Mouse (Mus musculus) left cerebral cortex, postnatal 14 days (tissue): ENCODE results near the gene Smyd4. TPM values are rescaled to one million over a fixed set of nuclear protein-coding genes. Genes with fewer than 3 reads are reported as not detected.
A peak's percentile ranks its signal among the peaks of the same experiment; 100 is the strongest.

Source experiments
- DNase-seq, 2 experiments: peaks; one replicate each; pipeline ENCODE4 v3.0.0; 2021 to 2022; ENCODE audit warnings: low spot score in 2 of 2, mixed read lengths in 1 of 2
- intact Hi-C: fragments of 180-260 bp; cut with DNase I; formaldehyde crosslinking; loops from one replicate; pipeline ENCODE4 v1.15.1; 2025
- long read RNA-seq, 2 experiments: library from polyadenylated mRNA; stranded (forward); transcript quantifications; one replicate each; pipeline ENCODE4 v2.0.0; 2021
- total RNA-seq, 2 experiments: library from RNA; stranded (reverse); gene quantifications; 2 replicates each; pipeline ENCODE4 v1.2.3; 2021

The Smyd4 gene
- total RNA-seq, result 10 to 100 TPM; 10.6 to 11.6 TPM
- long read RNA-seq, experiment 1, partial matches to known transcripts, result 2 of 13 reads
- long read RNA-seq, experiment 1, other reads (novel, unspliced or antisense), result 6 of 13 reads
- long read RNA-seq, experiment 2, partial matches to known transcripts, result 2 of 12 reads
- long read RNA-seq, experiment 2, other reads (novel, unspliced or antisense), result 7 of 12 reads

DNA sequence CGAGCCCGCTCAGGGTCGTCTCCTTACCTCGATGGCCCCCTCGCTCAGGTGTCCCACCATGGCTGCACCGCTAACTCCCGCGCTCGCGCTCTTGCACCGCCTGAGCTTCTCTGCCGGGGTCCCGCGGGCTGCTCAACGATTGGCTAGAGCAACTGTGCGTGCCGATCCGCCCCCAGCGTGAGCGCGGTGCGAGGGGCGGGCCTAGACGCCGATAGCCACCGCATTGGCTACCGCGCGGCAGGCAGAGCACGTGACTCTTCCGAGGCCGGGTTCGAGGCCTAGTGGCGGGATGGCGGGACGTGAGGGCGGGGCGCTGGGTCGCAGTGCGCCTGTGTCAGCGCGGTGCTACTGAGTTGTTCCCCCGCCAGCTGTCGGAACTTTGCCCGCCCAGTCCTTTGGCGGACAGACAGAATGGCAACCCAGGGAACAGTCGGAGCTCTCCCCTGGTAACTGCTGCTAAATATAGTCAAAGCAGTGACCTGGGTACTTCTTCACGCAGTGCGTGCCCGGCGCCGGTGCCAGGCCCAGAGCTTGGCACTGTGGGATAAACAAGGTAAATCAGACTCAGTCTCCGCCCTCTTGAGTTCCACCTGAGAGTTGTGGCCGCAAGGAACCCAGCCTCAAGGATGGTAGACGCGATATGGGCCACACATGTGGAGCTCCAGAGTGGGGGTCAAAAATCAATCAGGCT, at the start of gene Smyd4, which contains the start of gene Rpa1:
Smyd4 (plus strand) TSS at position 235 of the 691 bp plus-strand sequence.
Rpa1 (minus strand) TSS at position 126 of the 691 bp plus-strand sequence.
- peak; percentile 95 for DNase-seq
- intact Hi-C loops, result no loop called here

DNA sequence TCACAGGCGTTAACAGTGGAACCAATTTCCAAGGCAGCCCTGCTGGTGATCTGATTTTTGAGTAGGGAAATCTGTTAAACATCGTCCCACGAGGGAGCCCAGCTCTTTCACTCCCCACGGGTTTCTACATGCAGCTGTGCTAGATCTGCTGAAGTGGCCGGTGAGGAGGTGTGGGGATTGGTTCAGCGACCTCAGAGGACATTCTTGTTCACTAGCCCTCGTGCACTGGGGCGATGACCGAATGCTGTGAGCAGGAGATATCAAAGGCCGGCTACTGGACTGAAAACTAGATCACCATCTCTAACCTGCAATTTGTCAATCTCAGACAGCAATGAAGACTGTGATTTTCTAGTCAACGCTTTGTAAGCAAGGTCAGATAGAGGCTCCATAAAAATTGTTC, 49.7 kb upstream of the Smyd4 start:
- no peak for DNase-seq
- intact Hi-C loops, result loop anchor here (10.0 kb wide), 2 partner anchors 96 to 354 kb away; no protein-coding TSS in a partner anchor

DNA sequence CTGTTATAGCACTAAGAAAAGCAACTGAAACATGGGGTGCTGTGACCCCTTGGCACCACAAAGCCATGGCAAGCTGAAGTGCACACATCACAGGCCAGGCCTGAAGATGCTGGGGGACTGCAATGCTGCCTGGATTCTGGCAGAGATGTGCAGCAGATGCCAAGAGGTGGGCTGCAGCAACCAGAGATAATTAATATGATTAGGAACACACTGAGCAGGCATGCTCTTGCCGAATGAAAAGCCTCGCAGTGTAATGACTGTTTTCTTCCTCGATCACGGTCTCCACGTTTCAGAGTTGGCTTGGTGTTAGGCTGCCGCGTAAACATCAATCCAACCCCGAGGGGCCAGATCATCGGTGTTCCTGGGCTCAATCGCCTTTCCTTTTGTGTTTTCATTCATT, 48.4 kb upstream of the Smyd4 start:
- no peak for DNase-seq
- intact Hi-C loops, result loop anchor here (10.0 kb wide), 2 partner anchors 95 to 355 kb away; no protein-coding TSS in a partner anchor

DNA sequence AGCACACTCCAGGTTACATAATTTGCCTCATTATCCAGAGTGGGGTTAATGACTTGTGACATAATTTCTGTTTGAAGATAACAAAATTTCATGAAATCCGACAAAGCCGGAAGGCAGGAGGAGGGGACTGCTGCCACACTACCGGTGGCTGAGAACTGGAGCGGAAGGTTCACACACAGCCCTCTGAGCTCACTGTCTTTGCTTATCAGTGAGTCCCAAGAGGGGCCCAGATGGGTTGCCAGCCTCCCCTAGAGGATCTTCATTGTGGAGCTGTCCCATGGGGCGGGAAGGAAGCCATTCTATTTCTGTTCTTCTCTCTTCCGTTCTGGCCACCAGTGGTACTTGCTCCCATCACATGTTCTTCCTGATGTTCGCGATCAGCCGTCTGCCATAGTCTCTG, 47.3 kb upstream of the Smyd4 start:
- no peak for DNase-seq
- intact Hi-C loops, result no loop called here

DNA sequence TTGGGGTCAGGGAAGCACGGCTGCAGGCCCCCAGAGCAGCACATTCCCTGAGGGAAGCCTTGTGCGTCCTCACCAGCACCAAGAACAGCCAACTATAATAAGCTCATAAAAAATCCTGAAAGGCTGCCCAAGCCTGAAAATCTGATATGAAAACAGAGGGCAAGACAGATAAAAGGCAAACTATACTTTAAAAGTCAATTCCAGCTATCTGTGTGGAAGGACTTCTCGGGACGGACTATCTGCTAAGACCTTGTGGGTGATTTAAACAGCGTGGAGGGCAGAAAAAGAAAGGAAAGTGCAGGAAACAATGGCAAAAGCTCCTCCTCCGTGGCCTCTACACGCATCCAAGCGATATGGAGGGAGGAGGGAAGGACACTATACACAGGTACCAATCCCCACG, 43.4 kb upstream of the Smyd4 start:
- DNase-seq, result no peak
- intact Hi-C loops, result no loop called here

DNA sequence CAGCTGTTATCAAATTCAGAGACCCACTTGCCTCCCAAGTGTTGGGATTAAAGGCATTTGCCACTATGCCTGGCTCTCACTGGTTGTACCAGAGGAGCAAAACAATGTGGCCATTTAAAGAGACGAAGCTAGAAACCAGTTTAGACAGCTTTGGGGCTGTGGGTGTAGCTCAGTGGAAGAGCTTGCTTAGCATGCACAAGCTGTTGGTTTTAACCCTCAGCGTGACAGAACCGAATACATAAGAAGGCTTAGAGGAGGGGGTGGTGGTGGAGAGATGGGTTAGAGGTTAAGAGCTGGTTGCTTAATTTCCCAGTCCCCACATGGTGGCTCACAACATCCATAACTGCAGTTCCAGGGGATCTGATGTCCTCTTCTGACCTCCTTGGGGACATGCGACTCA, 39.6 kb upstream of the Smyd4 start:
- intact Hi-C loops, result no loop called here

DNA sequence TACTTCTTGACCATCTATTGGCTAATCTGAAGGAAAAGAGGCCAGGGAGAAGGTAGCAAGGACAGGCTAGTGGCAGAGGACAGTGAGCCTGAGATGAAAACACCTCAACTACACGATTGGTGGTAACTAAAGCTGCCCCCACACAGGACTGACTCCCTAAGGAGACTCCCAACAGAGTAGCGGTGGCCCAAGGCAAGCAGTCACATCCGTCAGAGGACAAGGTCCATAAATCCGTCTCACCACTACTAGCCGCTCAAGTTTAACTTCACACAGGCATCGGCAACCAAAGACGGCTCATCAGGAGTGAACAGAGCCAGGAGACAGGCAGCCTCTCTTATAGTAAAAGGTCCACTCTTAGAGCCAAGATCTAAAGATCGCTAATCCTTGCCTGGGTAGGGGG, 37.4 kb upstream of the Smyd4 start:
- intact Hi-C loops, result no loop called here
- no peak for DNase-seq

More for the DNA sequence above, 39.6 kb upstream of the Smyd4 start:
- DNase-seq, result peak in 1 of 2 experiments; percentile 67

DNA sequence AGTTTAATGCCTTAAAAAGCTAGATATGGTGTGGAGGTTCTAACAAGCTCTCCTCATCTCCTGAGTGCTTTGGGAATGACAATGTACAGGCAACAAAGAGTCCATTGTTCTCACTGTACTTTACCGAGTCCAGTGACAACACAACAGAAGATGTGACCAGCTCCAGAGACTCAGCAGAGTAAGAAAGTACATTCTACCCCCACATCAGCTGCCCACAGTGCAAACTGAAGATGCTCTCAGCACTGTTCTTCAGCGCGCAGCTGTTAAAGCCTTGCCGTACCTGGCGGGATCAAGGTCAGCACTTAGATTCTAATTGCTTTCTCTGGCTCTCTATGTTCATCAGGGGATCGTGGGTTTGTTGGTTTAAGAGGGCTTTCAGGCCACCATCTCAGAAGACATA, 36.5 kb upstream of the Smyd4 start:
- DNase-seq, result no peak
- intact Hi-C loops, result no loop called here

DNA sequence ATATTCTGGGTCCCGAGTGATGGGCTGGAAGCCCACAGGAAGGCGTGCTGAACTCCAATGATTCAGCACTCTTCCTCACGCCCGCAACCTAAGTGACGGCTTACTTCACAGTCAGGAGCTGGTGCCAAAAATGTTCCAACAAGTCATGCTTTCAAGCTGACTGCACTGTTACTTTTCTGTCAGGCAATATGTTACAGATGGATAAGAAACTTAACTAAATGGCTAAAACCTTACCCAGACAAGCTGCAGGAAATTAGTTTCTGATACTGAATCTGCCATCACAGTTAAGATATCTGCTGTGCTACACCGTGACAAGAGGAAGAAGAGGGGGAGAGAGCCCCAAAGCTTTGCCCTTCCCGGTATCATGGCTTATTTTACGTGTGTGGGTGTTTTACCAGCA, 34.4 kb upstream of the Smyd4 start:
- DNase-seq, result no peak
- intact Hi-C loops, result no loop called here

DNA sequence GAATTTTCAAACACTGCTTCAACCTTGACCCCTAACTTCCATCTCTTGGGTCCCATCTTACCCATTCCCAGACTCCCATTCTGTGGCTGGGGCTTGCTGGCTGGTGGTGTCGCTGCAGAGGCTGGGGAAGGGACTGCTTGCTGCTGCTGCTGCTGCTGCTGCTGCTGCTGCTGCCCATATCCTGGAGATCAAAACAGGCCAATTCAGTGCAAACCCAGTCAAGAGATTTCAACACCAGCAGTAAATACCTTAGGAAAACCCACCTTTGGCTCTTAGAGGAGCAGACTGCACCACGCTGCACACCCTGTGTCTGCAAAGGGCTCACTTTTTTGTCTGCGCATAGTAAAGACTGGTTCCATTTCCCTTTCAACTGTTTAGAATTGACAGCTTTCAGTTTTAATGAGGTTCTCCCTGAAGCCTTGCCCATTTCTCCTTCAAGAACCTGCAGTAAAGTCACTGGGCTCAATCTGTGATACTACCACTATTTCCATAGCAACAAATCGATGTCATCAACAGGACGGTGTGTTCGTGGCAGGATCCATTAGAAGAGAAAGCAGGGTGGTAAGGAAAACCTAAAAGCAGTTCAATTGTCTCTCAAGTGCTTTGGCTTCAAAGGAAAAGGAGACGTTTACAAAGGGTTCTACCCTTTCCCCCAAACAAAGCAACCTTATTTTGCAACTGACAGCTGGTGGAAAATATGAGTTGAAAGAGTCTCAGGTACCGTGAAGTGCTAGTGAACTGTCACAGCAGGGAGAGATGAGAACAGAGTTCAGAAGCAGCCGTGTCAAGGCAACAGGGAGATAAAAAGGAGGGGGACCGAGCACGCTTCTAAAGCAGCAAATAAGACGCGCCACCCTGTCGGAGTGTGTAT, 29.6 kb upstream of the Smyd4 start:
- no peak for DNase-seq
- intact Hi-C loops, result no loop called here

DNA sequence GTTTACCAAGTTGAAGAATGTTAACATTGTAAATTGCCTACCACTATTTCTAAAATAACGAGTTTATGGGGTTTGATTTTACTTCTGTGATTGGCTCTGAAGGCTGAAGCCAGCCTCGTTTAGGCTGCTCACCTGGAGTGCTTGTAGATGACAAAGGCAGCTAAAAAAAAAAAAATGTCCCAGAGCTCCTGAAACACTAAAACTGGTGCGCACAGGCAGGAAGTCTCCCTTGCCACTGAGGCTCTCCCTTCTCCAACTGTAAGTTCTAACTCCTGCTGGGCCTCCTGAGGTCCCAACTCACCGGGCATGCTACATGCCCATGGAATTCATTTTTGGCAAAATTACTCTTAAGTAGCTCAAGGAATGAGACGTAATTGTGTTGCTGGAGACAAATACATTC, 29.0 kb upstream of the Smyd4 start:
- no peak for DNase-seq
- intact Hi-C loops, result no loop called here

DNA sequence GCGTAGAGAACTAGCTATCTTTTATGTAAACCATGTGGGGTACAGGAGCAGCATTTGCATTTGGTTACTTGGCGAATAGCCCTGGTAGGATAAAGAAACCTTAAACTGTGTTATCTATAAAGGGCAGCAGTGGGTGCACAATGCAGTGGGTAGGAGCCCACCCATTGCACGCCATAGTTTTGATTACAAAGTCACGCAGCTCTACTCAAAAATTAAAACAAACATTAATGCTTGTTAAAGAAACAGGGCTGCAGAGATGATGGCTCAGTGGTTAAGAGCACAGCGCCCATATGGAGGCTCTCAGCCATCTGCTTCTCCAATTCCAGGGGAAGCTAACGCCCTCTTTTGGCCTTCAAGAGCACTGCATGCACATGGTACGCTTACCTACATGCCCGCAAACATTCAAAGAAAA, 24.9 kb upstream of the Smyd4 start:
- no peak for DNase-seq
- intact Hi-C loops, result no loop called here

DNA sequence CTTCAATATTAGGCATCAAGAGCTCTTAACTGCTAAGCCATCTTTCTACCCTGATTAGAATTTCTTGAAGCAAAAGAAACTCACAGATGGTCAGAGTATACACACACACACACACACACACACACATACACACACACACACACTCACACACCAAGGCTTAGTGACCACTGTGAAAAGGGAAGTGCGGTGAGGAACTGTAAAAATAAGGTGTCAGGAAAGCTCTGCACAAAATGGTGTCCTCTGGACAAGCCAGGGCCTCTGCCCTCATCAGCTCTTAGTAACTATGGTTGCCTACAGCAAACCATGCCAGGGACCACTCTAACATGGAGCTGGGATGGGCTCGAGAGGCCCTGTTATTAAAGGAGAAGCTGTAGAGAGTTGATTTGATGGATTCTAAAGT, 23.8 kb upstream of the Smyd4 start:
- intact Hi-C loops, result no loop called here
- no peak for DNase-seq

DNA sequence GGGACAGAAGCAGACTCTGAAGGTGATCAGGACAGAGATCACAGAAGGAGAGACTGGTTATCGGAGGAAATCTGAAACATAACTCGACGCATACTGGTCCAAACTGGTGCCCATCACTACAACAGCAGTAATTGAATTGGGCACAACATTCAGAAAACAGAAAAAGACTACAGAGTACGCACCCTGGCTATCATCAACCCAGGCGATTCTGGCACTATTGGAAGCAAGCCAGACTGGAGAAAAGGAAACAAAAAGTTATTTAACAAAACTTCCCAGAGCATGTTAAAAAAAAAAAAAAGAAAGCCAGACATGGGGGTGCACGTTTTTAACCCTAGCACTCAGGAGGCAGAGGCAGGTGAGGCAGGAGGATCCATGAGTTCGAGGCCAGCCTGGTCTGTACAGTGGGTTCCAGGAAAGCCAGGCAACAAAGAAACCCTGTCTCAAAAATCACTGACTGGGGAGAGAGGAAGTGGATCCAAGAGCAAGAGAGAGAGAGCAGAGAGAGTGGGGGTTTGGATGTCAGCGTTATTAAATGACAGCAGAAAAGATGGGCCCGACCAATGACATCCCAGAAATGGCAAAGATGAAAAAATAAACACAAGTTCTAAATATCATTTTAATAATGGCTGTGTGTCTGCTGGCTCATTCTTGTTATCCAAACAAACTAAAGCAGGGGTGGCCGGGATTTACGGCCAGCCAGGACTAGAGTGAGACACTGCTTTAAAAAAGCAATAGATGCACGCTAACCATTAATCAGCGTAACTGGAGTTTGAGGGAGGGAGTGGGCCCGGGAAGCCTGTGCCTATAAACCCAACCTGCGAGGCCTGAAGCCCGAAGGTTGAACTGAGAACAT, 22.9 kb upstream of the Smyd4 start:
- intact Hi-C loops, result no loop called here
- no peak for DNase-seq

DNA sequence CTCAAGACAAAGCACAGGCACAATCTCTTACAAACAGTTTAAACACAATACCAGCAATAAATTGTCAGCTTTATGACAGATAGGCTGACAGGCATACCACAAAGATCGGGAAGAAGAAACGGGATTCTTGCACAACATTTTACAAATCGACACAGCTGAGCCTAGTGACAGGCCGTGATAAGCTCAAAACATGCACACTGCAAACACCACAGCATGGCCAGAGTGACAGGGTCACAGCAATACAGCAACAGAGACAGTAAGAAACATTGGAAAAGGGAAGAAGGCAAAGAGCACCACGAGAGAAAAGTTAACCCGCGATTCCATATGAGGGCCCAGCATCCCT, 22.3 kb upstream of the Smyd4 start:
- DNase-seq, result no peak
- intact Hi-C loops, result no loop called here

DNA sequence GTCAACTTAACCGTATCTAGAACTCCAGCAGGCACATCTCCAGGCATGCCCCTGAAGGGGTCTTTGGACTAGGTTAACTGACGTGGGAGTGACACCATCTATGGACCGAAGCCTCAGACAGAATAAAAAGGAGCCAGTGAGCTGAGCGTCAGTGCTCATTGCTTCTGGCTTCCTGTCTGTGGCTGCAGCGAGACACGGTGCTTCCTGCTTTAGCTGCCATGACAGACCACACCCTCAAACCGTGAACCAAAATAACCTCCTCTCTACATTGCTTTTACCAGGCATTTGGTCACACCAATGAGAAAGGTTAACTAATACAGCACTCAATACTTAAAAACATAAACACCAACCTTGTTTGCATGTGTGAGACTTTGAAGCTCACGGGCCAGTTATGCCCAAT, 11.6 kb upstream of the Smyd4 start:
- no peak for DNase-seq
- intact Hi-C loops, result no loop called here

DNA sequence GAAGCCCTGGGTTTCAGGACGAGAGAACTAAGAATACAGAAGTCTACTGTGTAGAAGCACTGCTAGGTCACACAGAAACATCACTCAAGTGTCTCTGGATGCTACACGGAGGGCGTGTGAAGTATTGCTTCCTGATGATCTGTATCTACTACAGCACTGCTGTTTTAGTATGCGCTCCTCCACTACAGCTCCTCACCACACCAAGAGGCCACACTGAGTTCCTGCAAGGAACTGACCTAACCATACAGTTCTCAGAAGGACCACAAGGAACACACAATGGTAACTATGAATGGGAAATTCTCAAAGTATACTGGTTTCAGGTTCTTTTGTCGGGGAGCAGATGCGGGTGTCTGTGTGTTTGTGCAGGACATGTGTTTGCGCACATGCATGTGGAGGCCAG, 11.0 kb upstream of the Smyd4 start:
- no peak for DNase-seq
- intact Hi-C loops, result no loop called here

DNA sequence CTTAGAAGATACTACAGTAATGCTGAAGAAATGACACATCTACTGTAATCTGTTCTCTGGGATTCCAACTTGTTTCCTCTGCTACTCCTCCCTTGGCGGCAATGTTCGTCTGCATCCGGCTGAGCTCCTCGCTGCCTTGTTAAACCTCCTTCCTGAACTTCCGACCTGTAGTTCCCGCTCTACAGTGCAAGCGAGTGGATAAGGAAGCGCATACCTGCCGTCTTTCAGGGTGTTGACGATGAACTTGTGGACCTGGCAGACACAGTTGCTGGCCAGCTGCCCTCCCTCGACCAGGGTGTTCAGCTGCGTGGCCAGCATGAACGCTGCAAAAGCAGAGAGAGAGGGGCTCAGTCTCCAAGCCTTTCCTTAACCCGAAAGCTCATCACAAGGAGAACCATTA, 8.2 kb upstream of the Smyd4 start:
- intact Hi-C loops, result no loop called here
- no peak for DNase-seq

DNA sequence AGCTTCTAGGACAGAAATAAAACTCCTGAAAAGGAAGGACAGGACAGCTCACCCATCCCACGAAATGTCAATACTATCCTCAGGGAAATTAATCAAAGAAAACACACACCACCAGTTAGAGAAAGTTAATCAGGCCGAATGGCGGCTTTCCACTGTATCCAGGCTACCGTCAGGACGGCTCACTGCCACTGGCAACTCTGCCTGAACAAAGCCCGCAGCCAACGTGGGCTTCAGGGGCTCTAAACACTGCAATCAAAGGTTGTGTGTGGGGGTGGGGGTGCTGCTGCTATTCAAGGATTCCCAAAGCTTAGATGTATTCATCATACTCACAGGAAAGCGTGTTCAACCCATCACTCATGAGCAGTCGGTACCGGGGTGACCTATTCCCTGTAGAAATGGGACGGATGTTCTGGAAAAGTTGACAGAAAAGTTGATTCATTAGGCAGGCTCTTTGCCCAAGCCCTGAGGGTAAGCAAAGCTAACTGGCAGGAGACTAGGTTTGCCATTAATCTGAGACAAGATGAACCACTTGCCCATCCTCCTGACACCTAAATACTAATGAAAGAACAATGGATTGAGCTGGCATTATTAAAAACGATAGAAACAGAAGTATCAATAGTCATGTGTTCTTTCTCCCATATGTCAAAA, 7.4 kb upstream of the Smyd4 start:
- no peak for DNase-seq

More for the DNA sequence above, 7.4 kb upstream of the Smyd4 start:
- intact Hi-C loops, result no loop called here
